Mouse (Mus musculus) intestine, postnatal 0 days (tissue): ENCODE results near the gene Sertad1. TPM values are rescaled to one million over a fixed set of nuclear protein-coding genes. Genes with fewer than 3 reads are reported as not detected.

ENCODE experiments used
- ATAC-seq: fragments of 200-750 bp; cut with Nextera tagmentation; 2 replicates; pipeline ENCODE4 v1.8.0; 2017; ENCODE audit warnings: mild to moderate bottlenecking, moderate TSS enrichment, moderate library complexity
- H3K27ac ChIP-seq: fragments of 300-500 bp; sonication (generic); 2 replicates; pipeline ENCODE4 v1.5.1; 2014; ENCODE audit warnings: mild to moderate bottlenecking, low read depth, low read length, moderate library complexity
- H3K27me3 ChIP-seq: fragments of 300-500 bp; sonication (generic); replicated peaks from 2 replicates; pipeline ENCODE4 v1.6.1; 2014; ENCODE audit warnings: low read length, mixed read lengths; ENCODE audit not compliant: control insufficient read depth, insufficient read depth
- H3K36me3 ChIP-seq: fragments of 300-500 bp; sonication (generic); 2 replicates; pipeline ENCODE4 v1.6.1; 2014; ENCODE audit warnings: mild to moderate bottlenecking, moderate library complexity; ENCODE audit not compliant: control insufficient read depth, insufficient read depth
- H3K4me1 ChIP-seq: fragments of 300-500 bp; sonication (generic); replicated peaks from 2 replicates; pipeline ENCODE4 v1.6.1; 2014; ENCODE audit warnings: antibody characterized with exemption, low read length, mixed read lengths; ENCODE audit not compliant: control insufficient read depth, insufficient read depth
- H3K4me2 ChIP-seq: fragments of 300-500 bp; sonication (generic); replicated peaks from 2 replicates; pipeline ENCODE4 v1.6.1; 2014; ENCODE audit warnings: low read depth, mild to moderate bottlenecking, moderate library complexity
- H3K4me3 ChIP-seq: fragments of 300-500 bp; sonication (generic); 2 replicates; pipeline ENCODE4 v1.5.1; 2014; ENCODE audit warnings: low read depth, low read length
- H3K9ac ChIP-seq: fragments of 300-500 bp; sonication (generic); 2 replicates; pipeline ENCODE4 v1.6.1; 2014; ENCODE audit warnings: mild to moderate bottlenecking, low read depth, low read length
- H3K9me3 ChIP-seq: fragments of 300-500 bp; sonication (generic); 2 replicates; pipeline ENCODE4 v1.6.1; 2016; ENCODE audit warnings: mixed run types; ENCODE audit not compliant: control insufficient read depth
- CTCF ChIP-seq: sonication (generic); IDR thresholded peaks from 2 replicates; pipeline ENCODE4 v1.5.1; 2016; ENCODE audit warnings: low read depth, mild to moderate bottlenecking, control low read depth, antibody characterized with exemption, moderate library complexity
- WGBS: fragments of 180-500 bp; shearing (Covaris S2); extraction: QIAGEN DNeasy Blood & Tissue Kit; methylation state at CpG from one replicate; pipeline ENCODE4 v1.1.7; 2014; 5-methylcytosine and 5-hydroxymethylcytosine counted together
- polyA plus RNA-seq: library from polyadenylated mRNA; unstranded; fragments of >200 nt; fragmentation: Nextera tagmentation; extraction: Ambion mirVana; gene quantifications from 2 replicates; pipeline ENCODE4 v1.2.1, GENCODE M21; 2015

The Sertad1 gene
- polyA plus RNA-seq, 1 experiment from 2014 or later = 42.7 TPM

DNA sequence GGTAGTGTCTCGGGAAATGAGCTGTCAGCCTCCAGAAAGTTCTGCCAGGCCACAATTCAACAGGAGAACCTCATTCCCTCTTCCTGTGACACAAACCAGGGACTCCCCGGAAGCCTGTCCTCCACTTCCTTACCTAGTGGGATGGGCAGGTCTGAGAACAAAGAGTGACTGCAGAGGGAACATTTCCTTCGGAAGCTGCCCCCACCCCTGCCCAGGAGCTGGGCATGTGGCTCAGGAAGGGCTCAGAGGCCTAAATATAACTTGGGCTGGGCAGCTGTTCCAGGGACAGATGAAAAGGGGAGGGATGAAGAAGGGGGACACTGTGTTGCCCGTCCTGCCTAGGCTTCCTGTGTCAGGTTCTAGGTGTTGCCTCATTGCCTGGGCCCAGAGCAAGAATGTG lies 14.9 kb downstream of the Sertad1 start:
- H3K9ac ChIP-seq = no peak overlapping the region
- no peak for TF ChIP-seq CTCF
- no peaks in the 10 kb centered on the region for H3K36me3 ChIP-seq
- no peak overlapping the region for H3K4me2 ChIP-seq
- 0 out of 2 replicates have a peak overlapping the region, but pooled peaks have one; percentile 2 for H3K27ac ChIP-seq
- H3K27me3 ChIP-seq = no peaks in the 10 kb centered on the region
- H3K9me3 ChIP-seq = no peaks in the 10 kb centered on the region
- ATAC-seq = no peak
- H3K4me1 ChIP-seq = peaks cover 8% of the 10 kb centered on the region; the same call in 1 of the 2 replicates
- H3K4me3 ChIP-seq = no peak overlapping the region
- WGBS = 43% methylated on average over 4 of the region's 4 CpGs

DNA sequence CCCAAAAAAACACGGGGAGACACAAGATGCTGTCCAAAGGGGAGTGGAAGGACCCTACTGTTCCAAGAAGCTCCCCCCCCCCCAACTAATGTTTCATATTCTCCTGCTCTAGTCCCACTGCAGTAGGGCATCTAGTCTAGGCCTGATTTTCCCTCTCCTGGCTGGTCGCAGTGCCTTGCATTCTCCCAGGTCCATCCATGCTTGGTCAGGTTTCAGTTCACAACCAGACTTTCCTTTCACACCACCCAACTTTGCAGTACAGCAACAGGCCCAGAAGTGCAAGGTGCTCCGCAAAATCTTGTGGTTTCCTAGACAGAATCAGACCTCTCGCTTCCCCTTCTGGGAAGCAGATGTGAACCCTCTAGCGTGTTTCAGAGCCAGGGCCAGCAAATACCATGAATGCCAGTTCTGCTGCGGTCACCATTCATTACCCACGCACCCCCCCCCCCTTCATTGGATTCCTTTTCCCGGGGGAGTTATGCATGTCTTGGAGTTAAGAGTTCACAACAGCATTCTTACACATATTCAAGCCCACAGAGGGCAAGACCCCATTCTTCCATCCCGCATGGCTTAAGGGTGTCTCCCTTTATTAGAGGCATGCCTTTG lies 20.2 kb downstream of the Sertad1 start:
- H3K9me3 ChIP-seq = no peaks in the 10 kb centered on the region
- peak overlapping the region; percentile 67; the same call in 1 of the 2 replicates for H3K9ac ChIP-seq
- no peak for ATAC-seq
- H3K27me3 ChIP-seq = no peaks in the 10 kb centered on the region
- H3K36me3 ChIP-seq = no peaks in the 10 kb centered on the region
- peaks cover 4% of the 10 kb centered on the region; the same call in 1 of the 2 replicates for H3K4me1 ChIP-seq
- WGBS = 47% methylated on average over 9 of the region's 9 CpGs
- peak overlapping the region; percentile 89 for H3K4me2 ChIP-seq
- peak overlapping the region; percentile 62 for H3K4me3 ChIP-seq
- H3K27ac ChIP-seq = no peak overlapping the region
- TF ChIP-seq CTCF = no peak

DNA sequence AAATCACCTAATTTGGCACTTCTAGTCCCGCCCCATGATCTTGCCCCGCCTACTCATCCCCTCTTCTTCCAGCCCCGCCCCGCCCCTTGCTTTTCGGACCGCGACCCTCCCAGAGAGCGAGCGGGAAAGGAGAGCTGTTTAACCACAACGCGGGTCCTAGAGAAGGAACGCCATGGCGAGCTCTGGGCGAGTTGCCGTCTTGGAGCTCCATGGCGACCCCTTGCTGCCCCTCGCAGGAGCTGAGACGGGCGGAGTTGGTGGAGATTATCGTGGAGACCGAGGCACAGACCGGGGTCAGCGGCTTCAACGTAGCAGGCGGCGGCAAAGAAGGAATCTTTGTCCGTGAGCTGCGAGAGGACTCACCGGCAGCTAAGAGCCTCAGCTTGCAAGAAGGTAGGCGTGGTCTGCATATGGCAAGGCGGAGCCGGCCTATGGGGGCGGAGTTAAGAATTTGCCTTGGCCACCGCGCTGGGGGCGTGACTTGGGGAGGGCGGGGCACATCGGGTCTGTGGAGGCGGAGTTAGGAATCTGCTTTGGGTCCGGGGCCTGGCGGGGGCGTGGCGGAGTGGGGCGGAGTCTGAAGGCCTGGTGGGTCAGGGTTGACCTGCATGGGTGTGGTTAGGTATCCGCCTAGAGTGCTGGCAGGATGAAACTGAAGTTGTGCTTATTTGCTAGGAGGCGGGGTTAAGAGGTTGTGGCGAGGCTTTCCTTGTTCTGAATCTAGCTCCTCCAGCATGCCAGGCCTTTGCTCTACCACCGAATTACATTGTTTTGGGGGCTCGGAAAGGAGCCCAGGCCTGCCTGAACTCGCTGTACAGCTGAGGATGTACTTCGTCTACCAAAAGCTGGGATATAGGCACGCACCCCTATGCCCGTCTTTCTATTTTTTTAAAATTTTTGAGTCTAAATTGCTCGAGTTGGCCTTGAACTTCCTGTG lies 21.3 kb downstream of the Sertad1 start:
- H3K27me3 ChIP-seq = no peaks in the 10 kb centered on the region
- H3K36me3 ChIP-seq = no peaks in the 10 kb centered on the region
- peak overlapping the region; percentile 98 for H3K27ac ChIP-seq
- H3K4me1 ChIP-seq = peaks cover 2% of the 10 kb centered on the region; the same call in 1 of the 2 replicates
- peak; percentile 56 for TF ChIP-seq CTCF
- H3K4me2 ChIP-seq = peak overlapping the region; percentile 89
- peak overlapping the region; percentile 62 for H3K4me3 ChIP-seq
- WGBS = under 1% methylated on average over 54 of the region's 54 CpGs
- H3K9me3 ChIP-seq = no peaks in the 10 kb centered on the region
- ATAC-seq = peak; percentile 95
- peak overlapping the region; percentile 67 for H3K9ac ChIP-seq

DNA sequence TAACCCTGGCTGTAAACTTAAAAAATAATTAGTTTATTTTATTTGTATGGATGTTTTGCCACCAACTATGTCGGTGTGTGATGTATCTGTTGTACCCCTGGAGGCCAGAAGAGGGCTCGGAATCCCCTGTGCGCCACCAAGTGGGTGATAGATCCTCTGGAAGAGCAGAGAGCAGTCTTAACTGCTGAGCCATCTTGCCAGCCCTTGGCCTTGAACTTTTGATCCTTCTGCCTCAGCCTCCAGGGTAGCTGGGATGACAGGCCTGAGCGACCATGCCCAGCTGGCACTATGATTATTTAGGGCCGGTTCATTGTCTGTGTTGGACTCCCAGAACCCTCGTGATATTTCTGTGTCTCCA lies 21.9 kb downstream of the Sertad1 start:
- TF ChIP-seq CTCF = peak; percentile 88
- peak; percentile 72 for ATAC-seq
- peak overlapping the region; percentile 98 for H3K27ac ChIP-seq
- peak overlapping the region; percentile 48 for H3K9ac ChIP-seq
- peak overlapping the region; percentile 89 for H3K4me2 ChIP-seq
- no peaks in the 10 kb centered on the region for H3K4me1 ChIP-seq
- H3K27me3 ChIP-seq = no peaks in the 10 kb centered on the region
- H3K36me3 ChIP-seq = no peaks in the 10 kb centered on the region
- WGBS = 14% methylated on average over 6 of the region's 6 CpGs
- no peaks in the 10 kb centered on the region for H3K9me3 ChIP-seq
- H3K4me3 ChIP-seq = peak overlapping the region; percentile 62

DNA sequence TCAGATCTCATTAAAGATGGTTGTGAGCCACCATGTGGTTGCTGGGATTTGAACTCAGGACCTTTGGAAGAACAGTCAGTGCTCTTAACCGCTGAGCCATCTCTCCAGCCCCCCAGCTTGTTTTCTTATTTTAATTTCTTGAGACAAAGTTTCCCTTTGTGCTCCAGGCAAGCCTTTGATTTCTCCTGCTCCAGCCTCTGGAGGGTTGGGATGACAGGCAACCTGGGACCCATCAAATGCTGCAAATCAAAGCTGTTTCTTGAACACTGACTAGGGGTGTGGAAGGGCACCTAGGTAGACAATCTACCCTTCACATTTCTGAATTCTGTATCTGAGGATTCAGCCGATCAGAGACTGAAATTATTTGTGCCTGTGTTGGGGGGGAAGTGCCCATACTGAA lies 24.1 kb downstream of the Sertad1 start:
- H3K4me2 ChIP-seq = no peak overlapping the region
- no peaks in the 10 kb centered on the region for H3K27me3 ChIP-seq
- no peak for ATAC-seq
- H3K9ac ChIP-seq = no peak overlapping the region
- TF ChIP-seq CTCF = no peak
- WGBS = 95% methylated on average over 2 of the region's 2 CpGs
- no peak overlapping the region for H3K27ac ChIP-seq
- no peak overlapping the region for H3K4me3 ChIP-seq
- H3K4me1 ChIP-seq = no peaks in the 10 kb centered on the region
- H3K36me3 ChIP-seq = no peaks in the 10 kb centered on the region
- H3K9me3 ChIP-seq = no peaks in the 10 kb centered on the region

DNA sequence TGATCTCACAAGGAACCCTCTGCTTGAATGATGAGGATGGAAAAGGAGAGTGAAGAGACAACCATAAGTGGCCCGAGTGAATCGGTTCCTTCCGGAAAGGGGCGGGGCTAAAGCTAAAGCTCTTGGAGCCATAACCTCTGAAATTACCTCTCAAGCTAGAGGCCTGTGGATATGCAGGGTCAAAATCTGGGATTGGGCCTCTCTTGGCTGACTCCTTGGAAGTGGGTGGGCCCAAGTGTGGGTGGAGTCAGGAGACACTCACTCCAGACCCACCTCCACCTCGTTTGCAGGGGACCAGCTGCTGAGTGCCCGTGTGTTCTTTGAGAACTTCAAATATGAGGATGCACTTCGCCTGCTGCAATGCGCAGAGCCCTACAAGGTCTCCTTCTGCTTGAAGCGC lies 28.3 kb downstream of the Sertad1 start:
- Histone ChIP-seq H3K4me1 (no peaks in the 10 kb centered on the region), H3K27ac (no peak overlapping the region), H3K9ac (no peak overlapping the region), H3K9me3 (no peaks in the 10 kb centered on the region), H3K4me2 (no peak overlapping the region), H3K4me3 (no peak overlapping the region), H3K36me3 (0 out of 2 replicates have a peak, but pooled peaks cover 3% of the 10 kb centered on the region), H3K27me3 (no peaks in the 10 kb centered on the region)
- 71% methylated on average over 9 of the region's 9 CpGs for WGBS
- ATAC-seq = no peak
- TF ChIP-seq CTCF = no peak
